Mouse (Mus musculus): ENCODE data around the gene Eif4a1.

Eif4a1 gene

GRCm38 (mm10) chr11:69699595-69699994, 27.4 kb upstream of the Eif4a1 start:
- no peak for DNase-seq (ENCODE audit: low spot score in 2 of 2)

GRCm38 (mm10) chr11:69698574-69698973, 26.4 kb upstream of the Eif4a1 start:
- DNase-seq (ENCODE audit: low spot score in 2 of 2) = no peak

- no peak for DNase-seq (ENCODE audit: low spot score in 2 of 2)
Measured at GRCm38 (mm10) chr11:69697396-69697795, 25.2 kb upstream of the Eif4a1 start.

- DNase-seq (ENCODE audit: low spot score in 2 of 2) = no peak
Measured at GRCm38 (mm10) chr11:69695361-69696181, 23.3 kb upstream of the Eif4a1 start, which contains the start of the genes Tnfsf12 and Tnfsfm13. Gene Tnfsf12 (minus strand): TSS chr11:69695849. Gene Tnfsfm13 (minus strand): TSS chr11:69696098.

- no peak for DNase-seq (ENCODE audit: low spot score in 2 of 2)
Measured at GRCm38 (mm10) chr11:69695046-69695360, 22.8 kb upstream of the Eif4a1 start.

GRCm38 (mm10) chr11:69693421-69693965, 21.3 kb upstream of the Eif4a1 start:
- DNase-seq (ENCODE audit: low spot score in 2 of 2) = no peak

- no peak for DNase-seq (ENCODE audit: low spot score in 2 of 2)
Measured at GRCm38 (mm10) chr11:69692863-69693262, 20.6 kb upstream of the Eif4a1 start.

- DNase-seq (ENCODE audit: low spot score in 2 of 2) = no peak
Measured at GRCm38 (mm10) chr11:69692196-69692811, 20.1 kb upstream of the Eif4a1 start.

GRCm38 (mm10) chr11:69689891-69690290, 17.7 kb upstream of the Eif4a1 start:
- DNase-seq (ENCODE audit: low spot score in 2 of 2) = no peak

- no peak for DNase-seq (ENCODE audit: low spot score in 2 of 2)
Measured at GRCm38 (mm10) chr11:69687061-69687460, 14.8 kb upstream of the Eif4a1 start.

- DNase-seq (ENCODE audit: low spot score in 2 of 2) = no peak
Measured at GRCm38 (mm10) chr11:69686377-69686776, 14.2 kb upstream of the Eif4a1 start.

- no peak for DNase-seq (ENCODE audit: low spot score in 2 of 2)
Measured at GRCm38 (mm10) chr11:69685526-69686148, 13.4 kb upstream of the Eif4a1 start, which contains the start of gene Tnfsf13. Gene Tnfsf13 (minus strand): TSS chr11:69685784.

GRCm38 (mm10) chr11:69684936-69685335, 12.7 kb upstream of the Eif4a1 start:
- no peak for DNase-seq (ENCODE audit: low spot score in 2 of 2)

GRCm38 (mm10) chr11:69684128-69684745, 12.0 kb upstream of the Eif4a1 start:
- no peak for DNase-seq (ENCODE audit: low spot score in 2 of 2)

- no peak for DNase-seq (ENCODE audit: low spot score in 2 of 2)
Measured at GRCm38 (mm10) chr11:69683576-69683975, 11.4 kb upstream of the Eif4a1 start.

- DNase-seq (ENCODE audit: low spot score in 2 of 2) = peak; percentile 73 to 86
Measured at GRCm38 (mm10) chr11:69682840-69683533, 10.8 kb upstream of the Eif4a1 start.

GRCm38 (mm10) chr11:69682209-69682839, 10.1 kb upstream of the Eif4a1 start:
- DNase-seq (ENCODE audit: low spot score in 2 of 2) = no peak

- peak; percentile 89 to 96 for DNase-seq (ENCODE audit: low spot score in 2 of 2)
Measured at GRCm38 (mm10) chr11:69681314-69682208, 9.3 kb upstream of the Eif4a1 start, which contains the start of gene Senp3. Gene Senp3 (minus strand): TSS chr11:69682084.

GRCm38 (mm10) chr11:69680136-69680855, 8.1 kb upstream of the Eif4a1 start:
- DNase-seq (ENCODE audit: low spot score in 2 of 2) = no peak

Measured in spleen, postnatal 14 days (tissue).